Mouse (Mus musculus) intestine, embryonic 14.5 days (tissue): ENCODE results near the gene Tbl2. TPM values are rescaled to one million over a fixed set of nuclear protein-coding genes. Genes with fewer than 3 reads are reported as not detected.

Experiments
- ATAC-seq: fragments of 200-750 bp; cut with Nextera tagmentation; replicated peaks from 2 replicates; pipeline ENCODE4 v1.8.0; 2017; ENCODE audit warnings: low read depth, moderate number of reproducible peaks, moderate TSS enrichment, moderate library complexity; ENCODE audit not compliant: low FRiP score, low TSS enrichment
- DNase-seq: peaks from one replicate; pipeline ENCODE4 v3.0.0-alpha.2; 2018; ENCODE audit warnings: low spot score
- H3K27ac ChIP-seq: fragments of 300-500 bp; sonication (generic); 2 replicates; pipeline ENCODE4 v1.5.1; 2014; ENCODE audit warnings: low read depth, mild to moderate bottlenecking, control low read depth
- H3K27me3 ChIP-seq: fragments of 300-500 bp; sonication (generic); replicated peaks from 2 replicates; pipeline ENCODE4 v1.6.1; 2014; ENCODE audit warnings: low read length, control low read depth; ENCODE audit not compliant: control insufficient read depth, insufficient read depth
- H3K36me3 ChIP-seq: fragments of 300-500 bp; sonication (generic); 2 replicates; pipeline ENCODE4 v1.6.1; 2014; ENCODE audit warnings: low read length, control low read depth; ENCODE audit not compliant: control insufficient read depth, insufficient read depth
- H3K4me1 ChIP-seq: fragments of 300-500 bp; sonication (generic); replicated peaks from 2 replicates; pipeline ENCODE4 v1.6.1; 2014; ENCODE audit warnings: low read length, control low read depth, mixed read lengths; ENCODE audit not compliant: control insufficient read depth, insufficient read depth
- H3K4me2 ChIP-seq: fragments of 300-500 bp; sonication (generic); 2 replicates; pipeline ENCODE4 v1.6.1; 2014; ENCODE audit warnings: low read length
- H3K4me3 ChIP-seq: fragments of 300-500 bp; sonication (generic); 2 replicates; pipeline ENCODE4 v1.5.1; 2014; ENCODE audit warnings: low read depth, low read length, control low read depth, mixed read lengths
- H3K9ac ChIP-seq: fragments of 300-500 bp; sonication (generic); 2 replicates; pipeline ENCODE4 v1.6.1; 2014; ENCODE audit warnings: mild to moderate bottlenecking, low read length
- H3K9me3 ChIP-seq: fragments of 300-500 bp; sonication (generic); 2 replicates; pipeline ENCODE4 v1.6.1; 2016; ENCODE audit warnings: low read length, control low read depth; ENCODE audit not compliant: control insufficient read depth
- WGBS: fragments of 180-500 bp; shearing (Covaris S2); extraction: QIAGEN DNeasy Blood & Tissue Kit; methylation state at CpG from one replicate; pipeline ENCODE4 v1.1.7; 2014; 5-methylcytosine and 5-hydroxymethylcytosine counted together
- polyA plus RNA-seq: library from polyadenylated mRNA; unstranded; fragments of >200 nt; fragmentation: Nextera tagmentation; extraction: Ambion mirVana; gene quantifications from 2 replicates; pipeline ENCODE4 v1.2.1, GENCODE M21; 2014

Gene Tbl2
- polyA plus RNA-seq, 1 experiment from 2014 or later: 27.8 TPM

GRCm38 (mm10) chr5:135175086-135175485 is 25.6 kb downstream of the Tbl2 start:
- peaks cover 89% of the 10 kb centered on the region for H3K36me3 ChIP-seq
- no peak overlapping the region for H3K4me2 ChIP-seq
- no peak overlapping the region for H3K27ac ChIP-seq
- ATAC-seq: no peak
- H3K4me1 ChIP-seq: no peaks in the 10 kb centered on the region
- H3K27me3 ChIP-seq: no peaks in the 10 kb centered on the region
- H3K9ac ChIP-seq: no peak overlapping the region
- no peak for DNase-seq
- no peak overlapping the region for H3K4me3 ChIP-seq
- H3K9me3 ChIP-seq: no peaks in the 10 kb centered on the region

GRCm38 (mm10) chr5:135178523-135178922 is 29.1 kb downstream of the Tbl2 start:
- WGBS: 75% methylated on average over 3 of the region's 3 CpGs
- no peaks in the 10 kb centered on the region for H3K27me3 ChIP-seq

GRCm38 (mm10) chr5:135178996-135179395 is 29.5 kb downstream of the Tbl2 start:
- Histone ChIP-seq H3K27me3 (no peaks in the 10 kb centered on the region), H3K36me3 (peaks cover 76% of the 10 kb centered on the region), H3K4me3 (no peak overlapping the region), H3K4me1 (no peaks in the 10 kb centered on the region), H3K27ac (no peak overlapping the region), H3K9me3 (no peaks in the 10 kb centered on the region), H3K4me2 (no peak overlapping the region), H3K9ac (no peak overlapping the region)
- DNase-seq (no peak), ATAC-seq (no peak)
- 92% methylated on average over 4 of the region's 4 CpGs for WGBS

More at GRCm38 (mm10) chr5:135178523-135178922, 29.1 kb downstream of the Tbl2 start:
- Histone ChIP-seq H3K4me1 (no peaks in the 10 kb centered on the region), H3K4me2 (no peak overlapping the region), H3K4me3 (no peak overlapping the region), H3K36me3 (peaks cover 81% of the 10 kb centered on the region), H3K27ac (no peak overlapping the region), H3K9ac (no peak overlapping the region), H3K9me3 (no peaks in the 10 kb centered on the region)
- DNase-seq (no peak), ATAC-seq (no peak)

- 0 out of 2 replicates have a peak, but pooled peaks cover 2% of the 10 kb centered on the region for H3K9me3 ChIP-seq
- H3K9ac ChIP-seq: no peak overlapping the region
- H3K36me3 ChIP-seq: peaks cover 71% of the 10 kb centered on the region
- 95% methylated on average over 6 of the region's 7 CpGs for WGBS
- H3K4me3 ChIP-seq: no peak overlapping the region
- H3K4me1 ChIP-seq: no peaks in the 10 kb centered on the region
- no peak for ATAC-seq
- no peak overlapping the region for H3K4me2 ChIP-seq
- DNase-seq: no peak
- no peaks in the 10 kb centered on the region for H3K27me3 ChIP-seq
- H3K27ac ChIP-seq: no peak overlapping the region
Measured at GRCm38 (mm10) chr5:135179616-135180015, 30.2 kb downstream of the Tbl2 start.

- Histone ChIP-seq H3K27me3 (no peaks in the 10 kb centered on the region), H3K9ac (no peak overlapping the region), H3K4me3 (no peak overlapping the region), H3K4me1 (no peaks in the 10 kb centered on the region), H3K9me3 (0 out of 2 replicates have a peak, but pooled peaks cover 5% of the 10 kb centered on the region), H3K27ac (no peak overlapping the region), H3K36me3 (peaks cover 64% of the 10 kb centered on the region), H3K4me2 (no peak overlapping the region)
- WGBS: 95% methylated on average over 14 of the region's 14 CpGs
- ATAC-seq (no peak), DNase-seq (no peak)
Measured at GRCm38 (mm10) chr5:135180796-135181195, 31.3 kb downstream of the Tbl2 start.

- Histone ChIP-seq H3K9me3 (0 out of 2 replicates have a peak, but pooled peaks cover 5% of the 10 kb centered on the region), H3K27me3 (no peaks in the 10 kb centered on the region), H3K4me2 (no peak overlapping the region), H3K4me1 (no peaks in the 10 kb centered on the region), H3K36me3 (peaks cover 56% of the 10 kb centered on the region), H3K4me3 (no peak overlapping the region), H3K9ac (no peak overlapping the region), H3K27ac (no peak overlapping the region)
- DNase-seq (no peak), ATAC-seq (no peak)
- WGBS: 87% methylated on average over 6 of the region's 6 CpGs
Measured at GRCm38 (mm10) chr5:135181776-135182175, 32.3 kb downstream of the Tbl2 start.

GRCm38 (mm10) chr5:135183131-135183861 is 33.8 kb downstream of the Tbl2 start:
- peak overlapping the region; percentile 44; the same call in 1 of the 2 replicates for H3K27ac ChIP-seq
- DNase-seq (no peak), ATAC-seq (no peak)

GRCm38 (mm10) chr5:135185016-135185415 is 35.6 kb downstream of the Tbl2 start:
- H3K4me3 ChIP-seq: no peak overlapping the region

More at GRCm38 (mm10) chr5:135183131-135183861, 33.8 kb downstream of the Tbl2 start:
- no peaks in the 10 kb centered on the region for H3K4me1 ChIP-seq
- 47% methylated on average over 8 of the region's 8 CpGs for WGBS
- H3K9me3 ChIP-seq: 0 out of 2 replicates have a peak, but pooled peaks cover 5% of the 10 kb centered on the region
- no peaks in the 10 kb centered on the region for H3K27me3 ChIP-seq
- no peak overlapping the region for H3K9ac ChIP-seq
- peaks cover 41% of the 10 kb centered on the region for H3K36me3 ChIP-seq
- H3K4me2 ChIP-seq: no peak overlapping the region
- no peak overlapping the region for H3K4me3 ChIP-seq

GRCm38 (mm10) chr5:135185596-135185995 is 36.1 kb downstream of the Tbl2 start:
- peaks cover 16% of the 10 kb centered on the region for H3K4me1 ChIP-seq
- DNase-seq (no peak), ATAC-seq (no peak)
- H3K27me3 ChIP-seq: no peaks in the 10 kb centered on the region
- H3K27ac ChIP-seq: no peak overlapping the region
- H3K4me3 ChIP-seq: no peak overlapping the region
- H3K9me3 ChIP-seq: 0 out of 2 replicates have a peak, but pooled peaks cover 5% of the 10 kb centered on the region
- no peak overlapping the region for H3K9ac ChIP-seq
- peaks cover 26% of the 10 kb centered on the region for H3K36me3 ChIP-seq
- no peak overlapping the region for H3K4me2 ChIP-seq
- WGBS: 31% methylated on average over 3 of the region's 3 CpGs

More at GRCm38 (mm10) chr5:135185016-135185415, 35.6 kb downstream of the Tbl2 start:
- no peak overlapping the region for H3K9ac ChIP-seq
- ATAC-seq (no peak), DNase-seq (no peak)
- H3K36me3 ChIP-seq: peaks cover 28% of the 10 kb centered on the region
- no peaks in the 10 kb centered on the region for H3K27me3 ChIP-seq
- no peak overlapping the region for H3K27ac ChIP-seq
- WGBS: 97% methylated on average over 3 of the region's 3 CpGs
- H3K4me1 ChIP-seq: peaks cover 14% of the 10 kb centered on the region
- 0 out of 2 replicates have a peak, but pooled peaks cover 5% of the 10 kb centered on the region for H3K9me3 ChIP-seq
- no peak overlapping the region for H3K4me2 ChIP-seq
